Mouse (Mus musculus) megakaryocyte, adult 5-6 weeks (primary cell): Measurements from ENCODE around the gene Gm4763. TPM values are rescaled to one million over a fixed set of nuclear protein-coding genes. Genes with fewer than 3 reads are reported as not detected.
A peak's percentile ranks its signal among the peaks of the same experiment; 100 is the strongest.
"Not testable (repeated sequence)": the region's sequence is repeated elsewhere in the genome, so short reads cannot be mapped to it uniquely, and the experiment has no call there.

ENCODE experiments used
- ATAC-seq: 2 replicates; pipeline ENCODE4 v1.8.0; 2016; ENCODE audit warnings: mild to moderate bottlenecking, inconsistent platforms; ENCODE audit not compliant: poor library complexity, severe bottlenecking
- total RNA-seq, 2 experiments: library from RNA; stranded (forward) in 1 of 2; stranded (reverse) in 1 of 2; fragments of 153-499, 151-499 nt in 1 of 2; fragments of 221-1000, 200-1000 nt in 1 of 2; gene quantifications; 2 replicates each; pipeline versions ENCODE4 v1.2.3 to v1.2.4; 2015 to 2017

Gene Gm4763
- total RNA-seq (2015) (not detected in 2 replicates), total RNA-seq (2017) (0.24 TPM in 1 of 2 replicates, not detected in the other)

DNA sequence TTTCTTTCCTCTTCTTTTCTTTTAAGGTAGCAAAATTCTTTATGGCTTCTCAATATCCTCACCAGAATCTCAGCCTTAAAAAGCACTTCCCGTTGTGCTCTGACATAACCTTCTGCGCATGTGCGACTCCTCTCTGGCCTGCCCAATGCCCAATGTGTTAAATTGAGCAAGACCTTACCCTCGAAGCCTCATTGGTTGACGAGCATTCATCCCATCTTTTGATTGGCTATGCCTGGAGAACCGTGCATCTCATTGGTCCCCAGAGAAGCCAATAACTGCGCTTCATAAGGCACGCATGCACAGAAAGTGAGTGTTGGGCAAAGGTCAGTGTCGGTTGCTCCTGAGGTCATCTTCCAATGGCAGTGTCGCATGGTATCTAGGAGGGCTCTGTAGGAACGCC lies at the start of gene Gm4763:
Gene Gm4763 (minus strand): TSS at position 101 of the 400 bp plus-strand sequence.
- ATAC-seq = not testable (repeated sequence)

GRCm38 (mm10) chr7:24776145-24776544 lies 49.4 kb upstream of the Gm4763 start:
- no peak for ATAC-seq

DNA sequence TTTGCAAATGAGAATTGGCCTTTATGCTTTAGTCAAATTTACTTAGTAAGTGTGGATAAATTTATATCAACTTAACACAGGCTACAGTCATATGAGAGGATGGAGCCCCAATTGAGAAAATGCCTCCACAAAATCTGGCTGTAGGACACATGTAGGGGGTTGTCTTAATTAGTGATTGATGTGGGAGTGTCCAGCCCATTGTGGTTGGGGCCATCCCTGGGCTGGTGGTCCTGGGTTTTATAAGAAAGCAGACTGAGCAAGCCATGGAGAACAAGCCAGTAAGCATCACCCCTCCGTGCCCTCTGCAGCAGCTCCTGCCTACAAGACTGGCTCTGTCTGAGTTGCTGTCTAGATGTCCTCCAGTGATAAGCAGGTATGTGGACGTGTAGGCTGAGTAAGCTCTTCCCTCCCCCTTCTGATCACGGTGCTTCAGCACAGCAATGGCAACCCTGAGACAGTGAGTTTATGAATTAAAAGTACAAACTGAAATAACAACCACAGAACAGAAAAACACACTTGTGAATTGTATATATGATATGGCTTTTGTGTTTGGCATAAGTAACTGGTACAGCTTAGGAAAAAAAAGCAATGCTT lies 47.3 kb upstream of the Gm4763 start:
- ATAC-seq = no peak

DNA sequence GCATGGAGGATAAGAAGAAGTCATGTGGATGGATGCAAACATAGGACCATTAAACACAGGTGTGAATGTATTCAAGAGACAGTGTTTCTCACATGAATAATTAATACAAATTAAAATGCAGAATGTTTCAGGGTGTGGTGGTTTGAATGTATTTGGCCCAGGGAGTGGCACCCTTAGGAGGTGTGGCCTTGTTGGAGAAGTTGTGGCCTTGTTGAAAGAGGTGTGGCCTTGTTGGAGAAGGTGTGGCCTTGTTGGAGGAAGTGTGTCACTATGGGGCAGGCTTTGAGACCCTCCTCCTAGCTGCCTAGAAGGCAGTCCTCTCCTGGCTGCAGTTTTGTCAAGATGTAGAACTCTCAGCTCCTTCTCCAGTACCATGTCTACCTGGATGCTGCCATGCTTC lies 44.7 kb upstream of the Gm4763 start:
- no peak for ATAC-seq

- ATAC-seq = no peak
Observed at GRCm38 (mm10) chr7:24762574-24762973, 35.9 kb upstream of the Gm4763 start.

DNA sequence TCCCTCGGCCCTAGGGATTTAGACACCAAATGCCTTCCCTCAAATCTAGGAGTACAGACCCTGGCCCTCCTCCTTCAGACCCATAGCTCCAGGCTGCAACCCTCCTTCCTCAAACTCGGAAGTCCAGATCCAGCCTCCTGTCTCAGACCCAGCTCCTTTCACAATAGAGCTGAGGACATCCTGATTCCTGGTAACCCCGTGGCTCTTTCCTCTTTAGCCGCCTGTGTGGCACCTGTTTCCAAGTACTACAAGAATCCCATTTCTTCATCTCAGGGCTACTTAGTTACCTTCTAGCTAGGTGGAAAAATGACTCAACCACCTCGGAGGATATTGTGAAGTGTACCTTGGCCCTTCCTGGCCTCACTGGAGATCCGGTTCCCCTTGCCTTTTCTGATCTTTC lies 34.5 kb upstream of the Gm4763 start:
- peak; percentile 63 for ATAC-seq

DNA sequence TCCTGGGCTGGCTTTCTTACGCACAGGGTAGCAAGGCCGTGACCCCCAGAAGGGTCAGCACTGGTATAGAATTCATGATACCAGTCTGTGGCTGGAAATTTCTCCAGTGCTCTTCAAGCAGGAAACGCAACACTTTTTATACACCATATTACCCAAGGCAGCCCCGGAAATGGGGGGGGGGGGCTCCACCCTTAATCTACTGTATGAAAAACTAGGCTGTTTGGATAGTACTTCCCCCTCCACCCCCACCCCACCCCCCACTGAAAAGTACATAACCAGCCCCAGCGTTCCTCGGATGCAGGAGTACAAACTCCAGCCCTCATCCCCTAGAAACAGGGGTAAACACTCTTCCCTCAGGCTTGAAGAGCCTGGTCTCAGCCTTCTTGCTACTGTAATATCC lies 33.5 kb upstream of the Gm4763 start, which contains the start of gene Cd177:
Gene Cd177 (minus strand): TSS at position 101 of the 400 bp plus-strand sequence.
- ATAC-seq = peak; percentile 53

- peak; percentile 54 for ATAC-seq
Observed at GRCm38 (mm10) chr7:24758520-24758919, 31.8 kb upstream of the Gm4763 start.

DNA sequence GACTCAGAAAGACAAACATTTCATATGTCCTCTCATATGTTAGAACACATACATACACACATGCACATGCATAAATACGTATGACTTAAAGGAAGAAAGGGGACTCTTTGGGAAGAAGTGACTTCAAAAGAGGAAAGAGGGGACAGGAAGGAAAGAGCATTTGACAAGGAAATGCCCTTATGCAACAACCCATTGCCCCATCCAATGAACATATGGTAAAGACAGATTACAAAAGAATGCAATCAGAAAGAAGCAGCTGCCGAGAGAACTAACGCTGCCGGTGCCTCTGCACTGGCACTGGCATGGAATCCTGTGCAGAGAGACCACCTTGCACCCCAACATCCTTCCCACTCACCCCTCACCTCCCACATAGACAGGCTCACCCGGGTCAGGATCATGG lies 26.8 kb upstream of the Gm4763 start:
- ATAC-seq = peak; percentile 60

DNA sequence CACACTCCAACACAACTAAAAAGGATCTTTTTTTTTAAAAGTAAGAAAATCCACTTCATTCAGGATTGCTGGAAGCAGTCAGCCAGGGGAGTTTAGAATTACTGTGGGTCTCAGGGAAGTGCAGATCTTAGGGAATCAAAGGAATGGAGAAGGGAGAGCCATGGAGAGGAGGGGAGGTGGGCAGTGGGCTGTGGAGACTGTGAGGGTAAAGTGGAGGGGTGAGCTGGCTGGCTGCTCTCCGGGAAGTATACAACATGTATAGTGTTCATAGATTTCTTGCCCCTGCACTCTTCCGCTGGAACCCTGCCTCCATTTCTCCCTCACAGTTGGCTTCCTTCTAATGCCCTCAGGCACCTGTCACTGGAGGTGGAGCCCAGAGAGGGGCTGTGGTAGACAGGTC lies 24.9 kb upstream of the Gm4763 start:
- no peak for ATAC-seq

DNA sequence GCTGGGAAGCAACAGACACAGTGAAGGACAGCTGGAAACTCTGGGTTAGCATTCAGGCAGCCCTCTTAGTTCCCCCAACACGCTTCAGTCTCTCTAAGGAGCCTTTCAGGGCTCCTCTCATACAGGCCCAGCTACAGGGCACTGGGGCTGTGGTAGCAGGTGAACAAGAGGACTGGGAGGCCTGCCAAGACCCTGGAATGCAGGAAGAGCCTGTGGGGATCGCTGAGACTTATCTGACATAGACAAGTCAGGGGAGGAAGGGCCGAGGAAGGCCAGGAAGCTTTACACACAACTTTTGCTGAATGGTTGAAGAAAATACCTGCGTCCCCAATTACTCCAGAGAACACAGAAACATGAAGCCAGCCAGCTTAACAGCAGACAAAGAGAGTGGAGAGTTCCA lies 24.0 kb upstream of the Gm4763 start:
- ATAC-seq = no peak

DNA sequence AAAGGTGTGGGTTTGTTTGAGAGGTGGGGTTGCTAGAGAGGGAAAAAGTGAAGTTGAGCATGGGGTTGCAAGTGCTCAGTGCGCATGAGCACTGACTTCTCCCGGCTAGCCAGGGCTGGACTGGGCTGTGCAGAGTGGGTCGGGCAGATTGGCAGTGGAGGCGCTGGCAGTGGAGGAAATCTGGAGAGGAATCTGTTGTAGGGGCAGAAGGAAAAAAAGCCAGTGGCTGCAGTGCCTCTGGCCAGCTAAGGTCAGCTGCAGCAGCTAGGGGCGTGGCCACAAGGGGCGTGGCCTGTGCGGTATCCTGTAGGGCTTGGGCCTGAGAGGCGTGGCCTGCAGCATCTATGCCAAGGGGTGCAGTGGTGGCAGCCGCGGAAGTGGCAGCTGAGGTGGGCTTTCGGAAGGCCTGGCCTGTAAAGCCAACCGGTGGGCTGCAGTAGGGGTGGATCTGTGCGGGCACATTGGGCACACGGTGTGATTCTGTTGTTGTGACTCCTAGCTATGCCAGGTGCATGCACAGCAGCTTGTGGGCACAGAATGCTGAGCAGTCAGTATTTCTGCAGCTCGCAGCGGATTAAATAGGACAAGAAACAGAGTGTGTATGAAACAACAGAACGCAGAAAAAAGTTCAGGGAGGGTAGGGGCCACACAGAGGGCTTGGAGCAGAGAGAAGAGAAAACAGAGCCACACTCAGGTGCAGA lies 9.4 kb upstream of the Gm4763 start:
- ATAC-seq = peak; percentile 93

- ATAC-seq = peak; percentile 96
Observed at GRCm38 (mm10) chr7:24715039-24715438, 11.7 kb downstream of the Gm4763 start.

DNA sequence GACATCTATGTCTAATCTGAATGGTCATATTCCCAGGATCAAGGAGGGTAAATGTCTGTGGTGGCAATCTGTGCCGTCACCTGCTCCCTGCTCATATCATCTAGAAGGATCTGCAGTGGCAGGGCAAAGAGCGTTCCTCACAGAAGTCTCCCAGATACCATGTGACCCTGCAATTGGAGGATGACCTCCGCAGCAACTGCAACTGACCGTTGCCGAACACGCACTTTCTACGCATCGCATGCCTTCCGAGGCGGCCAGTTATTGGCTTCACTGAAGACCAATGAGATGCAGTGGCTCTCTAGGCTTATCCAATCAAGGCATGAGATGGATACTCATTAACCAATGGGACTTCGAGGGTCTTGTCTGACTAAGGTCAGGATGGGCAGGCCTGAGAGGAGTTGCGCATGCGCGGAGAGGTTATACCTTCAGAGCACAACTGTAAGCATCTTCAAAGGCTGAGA lies 17.8 kb downstream of the Gm4763 start, which contains the start of gene BC049730:
Gene BC049730 (plus strand): TSS at position 411 of the 461 bp plus-strand sequence.
- no peak for ATAC-seq

DNA sequence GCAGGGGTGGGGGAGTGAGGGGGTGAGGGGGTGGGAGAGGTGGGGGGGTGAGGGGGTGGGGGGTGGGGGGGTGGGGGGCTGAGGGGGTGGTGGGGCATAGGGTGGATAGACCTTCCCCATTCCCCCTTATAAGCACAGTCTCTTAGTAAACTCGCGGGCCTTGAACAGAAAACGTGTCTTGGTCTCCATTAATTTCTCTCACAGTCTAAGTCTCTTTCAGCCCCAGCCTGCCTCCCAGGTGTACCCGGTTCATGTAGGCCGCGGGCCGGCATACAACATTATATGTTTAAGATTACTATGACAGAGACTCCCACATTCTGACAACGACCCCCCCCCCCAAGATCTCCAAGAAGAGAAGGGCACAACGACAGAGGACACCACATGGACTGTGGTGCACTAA lies 23.9 kb downstream of the Gm4763 start:
- not testable (repeated sequence) for ATAC-seq

GRCm38 (mm10) chr7:24697891-24698290 lies 28.8 kb downstream of the Gm4763 start:
- not testable (repeated sequence) for ATAC-seq

DNA sequence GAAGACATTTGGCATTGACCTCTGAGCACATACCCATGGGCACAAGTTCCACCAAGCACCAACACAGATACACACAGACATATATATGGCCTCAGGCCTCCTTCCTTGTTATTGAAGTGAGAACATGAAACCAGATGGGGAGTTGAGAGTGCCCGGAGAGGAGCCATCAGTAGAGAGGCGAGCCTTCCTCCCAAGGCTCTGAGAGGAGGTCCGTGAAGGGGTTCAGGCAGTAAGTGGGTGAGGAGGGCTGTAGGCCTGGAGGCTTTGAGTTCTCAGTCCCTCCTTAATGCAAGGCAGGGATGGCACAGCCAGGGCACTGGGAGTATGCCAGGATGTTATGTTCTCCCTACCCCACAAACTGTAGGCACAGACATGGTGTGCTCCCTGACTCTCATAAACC lies 34.0 kb downstream of the Gm4763 start:
- ATAC-seq = not testable (repeated sequence)

- ATAC-seq = not testable (repeated sequence)
Observed at GRCm38 (mm10) chr7:24687519-24687918, 39.2 kb downstream of the Gm4763 start.

GRCm38 (mm10) chr7:24684121-24684520 lies 42.6 kb downstream of the Gm4763 start:
- not testable (repeated sequence) for ATAC-seq

GRCm38 (mm10) chr7:24676575-24676974 lies 50.1 kb downstream of the Gm4763 start, which contains the start of gene Tex101:
Gene Tex101 (minus strand): TSS chr7:24676675.
- ATAC-seq = no peak

- ATAC-seq = no peak
Observed at GRCm38 (mm10) chr7:24671944-24672439, 54.7 kb downstream of the Gm4763 start.
